In the genomic region with DNA sequence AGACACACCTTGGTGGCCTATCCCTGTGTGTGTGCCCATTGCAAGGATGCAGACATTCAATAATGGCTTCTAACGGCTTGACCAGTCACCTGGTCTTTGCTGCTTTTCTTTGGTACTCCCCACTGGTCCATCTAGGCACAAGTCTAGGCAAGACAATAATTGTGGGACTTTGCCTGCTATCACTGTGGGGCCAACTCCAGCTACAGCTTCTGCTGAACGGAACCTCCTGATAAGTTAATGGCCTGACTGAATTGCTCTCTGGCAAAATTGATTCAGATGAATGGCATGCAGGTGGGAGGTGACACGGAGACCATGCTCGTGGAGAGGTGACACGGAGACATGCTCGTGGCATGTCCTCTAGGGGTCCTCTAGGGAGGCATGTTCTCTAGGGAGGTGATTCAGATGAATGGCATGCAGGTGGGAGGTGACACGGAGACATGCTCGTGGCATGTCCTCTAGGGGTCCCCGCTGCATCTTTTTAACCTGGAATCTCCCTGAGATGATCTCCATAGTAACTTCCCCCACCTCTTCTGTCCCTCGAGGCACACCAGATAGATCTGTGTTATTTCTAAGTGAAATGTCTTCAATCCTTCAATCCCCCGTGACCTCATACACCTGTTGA, we compare ENCODE assay signal across 16 mouse cellular contexts. TPM values are rescaled to one million over a fixed set of nuclear protein-coding genes. Genes with fewer than 3 reads are reported as not detected.
A peak's percentile ranks its signal among the peaks of the same experiment; 100 is the strongest.
DNase-seq lines count a peak whose midpoint lies in the region; ATAC-seq and TF ChIP-seq lines count a peak whose summit lies in the region.
"Had no signal": no experiment of that assay in that cellular context is flagged by ENCODE, and none has a peak within 500 bp of the region (broad histone marks: within the 10 kb centered on the region; RNA-seq: fewer than 3 reads in every experiment).

No protein-coding gene starts in this region.

- DNase-seq in kidney, adult 2 months, result no peak
- no peak for DNase-seq in kidney, adult 8-10 months
- DNase-seq in 3134 (ENCODE audit: extremely low read depth, insufficient read length, low spot score) (peak; percentile 26), ES-CJ7 (ENCODE audit: low read depth, low spot score) (peak; percentile 87)
- no peak for DNase-seq in cerebellum, postnatal 4 days (ENCODE audit: low spot score in 2 of 2)
- DNase-seq in spleen, postnatal 14 days (ENCODE audit: low spot score in 2 of 2), result no peak
- no peak for DNase-seq in lung, postnatal 36 days
- DNase-seq: cerebellum, postnatal 36 days; heart, adult 11 months; kidney, postnatal 14 days had no signal

- H3K4me3 ChIP-seq in kidney, adult 2 months (ENCODE audit: insufficient read depth, low read depth, low read length), result no peak overlapping the region
- no peak overlapping the region for H3K4me3 ChIP-seq in intestine, postnatal 0 days (ENCODE audit: low read depth, low read length)
- H3K4me3 ChIP-seq: embryonic facial prominence, embryonic 13.5 days; forebrain, embryonic 10.5 days; hindbrain, embryonic 15.5 days; limb, embryonic 13.5 days; midbrain, embryonic 12.5 days had no signal

- H3K27ac ChIP-seq in kidney, adult 2 months (ENCODE audit: insufficient read depth, low read depth, low read length), result no peak overlapping the region
- H3K27ac ChIP-seq in intestine, postnatal 0 days (ENCODE audit: low read depth, low read length), result no peak overlapping the region
- H3K27ac ChIP-seq: embryonic facial prominence, embryonic 13.5 days; forebrain, embryonic 10.5 days; hindbrain, embryonic 15.5 days; limb, embryonic 13.5 days; midbrain, embryonic 12.5 days had no signal

- TF ChIP-seq POLR2A in kidney, adult 2 months (IDR thresholded peaks at IDR 0.05; ENCODE audit: low read depth, low read length), result no peak

- H3K36me3 ChIP-seq in kidney, adult 2 months (ENCODE audit: control insufficient read depth, insufficient read depth, low read length), result no peaks in the 10 kb centered on the region
- H3K36me3 ChIP-seq in intestine, postnatal 0 days (ENCODE audit: control insufficient read depth, insufficient read depth), result no peaks in the 10 kb centered on the region
- H3K36me3 ChIP-seq: embryonic facial prominence, embryonic 13.5 days; forebrain, embryonic 10.5 days; hindbrain, embryonic 15.5 days; limb, embryonic 13.5 days; midbrain, embryonic 12.5 days had no signal

- H3K4me2 ChIP-seq in intestine, postnatal 0 days (replicated peaks; ENCODE audit: low read depth), result no peak overlapping the region
- H3K4me2 ChIP-seq: embryonic facial prominence, embryonic 13.5 days; hindbrain, embryonic 15.5 days; limb, embryonic 13.5 days; midbrain, embryonic 12.5 days had no signal

- no peaks in the 10 kb centered on the region for H3K9me3 ChIP-seq in intestine, postnatal 0 days (ENCODE audit: control insufficient read depth)
- H3K9me3 ChIP-seq: embryonic facial prominence, embryonic 13.5 days; forebrain, embryonic 10.5 days; hindbrain, embryonic 15.5 days; midbrain, embryonic 12.5 days had no signal

- no peaks in the 10 kb centered on the region for H3K27me3 ChIP-seq in kidney, adult 2 months (replicated peaks; ENCODE audit: control insufficient read depth, insufficient read depth, low read length)
- no peaks in the 10 kb centered on the region for H3K27me3 ChIP-seq in intestine, postnatal 0 days (replicated peaks; ENCODE audit: control insufficient read depth, insufficient read depth, low read length)
- H3K27me3 ChIP-seq: embryonic facial prominence, embryonic 13.5 days; hindbrain, embryonic 15.5 days; limb, embryonic 13.5 days had no signal

- peak; percentile 58 for ATAC-seq in intestine, postnatal 0 days

- 45% methylated on average over 11 of the region's 11 CpGs for WGBS in kidney, adult 2 months
- 37% methylated on average over 11 of the region's 11 CpGs for WGBS in intestine, postnatal 0 days

- TF ChIP-seq CTCF in kidney, adult 2 months (conservative IDR thresholded peaks at IDR 0.05; ENCODE audit: insufficient read depth, insufficient read length, low read depth, low read length), result 0 out of 2 replicates have a peak, but pooled peaks have one; percentile 2
- TF ChIP-seq CTCF in intestine, postnatal 0 days (IDR thresholded peaks at IDR 0.05; ENCODE audit: low read depth), result peak; percentile 35

- no peak overlapping the region for H3K9ac ChIP-seq in intestine, postnatal 0 days (ENCODE audit: low read depth, low read length)
- H3K9ac ChIP-seq: embryonic facial prominence, embryonic 13.5 days; hindbrain, embryonic 15.5 days; limb, embryonic 13.5 days; midbrain, embryonic 12.5 days had no signal

- H3K4me1 ChIP-seq in kidney, adult 2 months (ENCODE audit: control insufficient read depth, insufficient read depth, low read length), result no peaks in the 10 kb centered on the region
- no peaks in the 10 kb centered on the region for H3K4me1 ChIP-seq in intestine, postnatal 0 days (replicated peaks; ENCODE audit: control insufficient read depth, insufficient read depth, low read length)

RNA-seq across cellular contexts. Expression of a gene that starts 34.5 kb away (rescaled TPM):
- polyA plus RNA-seq in kidney, adult 2 months (2012; rRNA removed), result 9.1 and 10.1 TPM in 2 replicates
- 19.8 and 20.2 TPM in 2 replicates for polyA plus RNA-seq in intestine, postnatal 0 days (2015; fragmentation: Nextera tagmentation; extraction: Ambion mirVana)

RNA-seq across cellular contexts. Expression of a gene that starts 35.3 kb away (rescaled TPM):
- polyA plus RNA-seq in kidney, adult 2 months (2012; rRNA removed), result 58.0 and 62.1 TPM in 2 replicates
- 65.7 and 67.7 TPM in 2 replicates for polyA plus RNA-seq in intestine, postnatal 0 days (2015; fragmentation: Nextera tagmentation; extraction: Ambion mirVana)

Comparison
In these comparisons a context has a peak if more than half of its experiments do, and no peak if none do; other contexts are left out.
1. DNase-seq: peak in 3134 (single experiment) and ES-CJ7 (single experiment); none in kidney, adult 2 months (single experiment), kidney, adult 8-10 months (0 of 2), cerebellum, postnatal 4 days (0 of 2), spleen, postnatal 14 days (0 of 2) and lung, postnatal 36 days (single experiment).